Mouse (Mus musculus) kidney, embryonic 14.5 days (tissue): ENCODE measurements around the gene Ndufaf1. TPM values are rescaled to one million over a fixed set of nuclear protein-coding genes. Genes with fewer than 3 reads are reported as not detected.
"Not testable (repeated sequence)": the region's sequence is repeated elsewhere in the genome, so short reads cannot be mapped to it uniquely, and the experiment has no call there.

Source experiments
- ATAC-seq: fragments of 200-750 bp; cut with Nextera tagmentation; 2 replicates; pipeline ENCODE4 v1.8.0; 2017; ENCODE audit warnings: moderate number of reproducible peaks, mild to moderate bottlenecking, moderate TSS enrichment, moderate library complexity; ENCODE audit not compliant: low FRiP score, low TSS enrichment
- H3K27ac ChIP-seq: fragments of 300-500 bp; sonication (generic); 2 replicates; pipeline ENCODE4 v1.5.1; 2014; ENCODE audit warnings: low read depth, mild to moderate bottlenecking, low read length, moderate library complexity, mixed read lengths
- H3K27me3 ChIP-seq: fragments of 300-500 bp; sonication (generic); 2 replicates; pipeline ENCODE4 v1.6.1; 2014; ENCODE audit warnings: mild to moderate bottlenecking, low read length; ENCODE audit not compliant: control insufficient read depth, insufficient read depth
- H3K36me3 ChIP-seq: fragments of 300-500 bp; sonication (generic); 2 replicates; pipeline ENCODE4 v1.6.1; 2014; ENCODE audit warnings: low read length, mixed read lengths; ENCODE audit not compliant: control insufficient read depth, insufficient read depth
- H3K4me1 ChIP-seq: fragments of 300-500 bp; sonication (generic); 2 replicates; pipeline ENCODE4 v1.6.1; 2014; ENCODE audit warnings: low read length, mixed read lengths; ENCODE audit not compliant: control insufficient read depth, insufficient read depth
- H3K4me2 ChIP-seq: fragments of 300-500 bp; sonication (generic); replicated peaks from 2 replicates; pipeline ENCODE4 v1.6.1; 2014; ENCODE audit warnings: low read depth, mild to moderate bottlenecking, low read length
- H3K4me3 ChIP-seq: fragments of 300-500 bp; sonication (generic); 2 replicates; pipeline ENCODE4 v1.5.1; 2014; ENCODE audit warnings: mild to moderate bottlenecking, low read length
- H3K9ac ChIP-seq: fragments of 300-500 bp; sonication (generic); 2 replicates; pipeline ENCODE4 v1.6.1; 2014; ENCODE audit warnings: low read depth, mild to moderate bottlenecking, low read length, moderate library complexity
- H3K9me3 ChIP-seq: fragments of 300-500 bp; sonication (generic); 2 replicates; pipeline ENCODE4 v1.6.1; 2016; ENCODE audit warnings: low read length; ENCODE audit not compliant: control insufficient read depth
- WGBS: fragments of 180-500 bp; shearing (Covaris S2); extraction: QIAGEN DNeasy Blood & Tissue Kit; methylation state at CpG from one replicate; pipeline ENCODE4 v1.1.7; 2014; 5-methylcytosine and 5-hydroxymethylcytosine counted together
- polyA plus RNA-seq: library from polyadenylated mRNA; unstranded; fragments of >200 nt; fragmentation: Nextera tagmentation; extraction: Ambion mirVana; gene quantifications from 2 replicates; pipeline ENCODE4 v1.2.1, GENCODE M21; 2014

Gene Ndufaf1
- polyA plus RNA-seq, 1 experiment from 2014 or later = 45.4 TPM

DNA sequence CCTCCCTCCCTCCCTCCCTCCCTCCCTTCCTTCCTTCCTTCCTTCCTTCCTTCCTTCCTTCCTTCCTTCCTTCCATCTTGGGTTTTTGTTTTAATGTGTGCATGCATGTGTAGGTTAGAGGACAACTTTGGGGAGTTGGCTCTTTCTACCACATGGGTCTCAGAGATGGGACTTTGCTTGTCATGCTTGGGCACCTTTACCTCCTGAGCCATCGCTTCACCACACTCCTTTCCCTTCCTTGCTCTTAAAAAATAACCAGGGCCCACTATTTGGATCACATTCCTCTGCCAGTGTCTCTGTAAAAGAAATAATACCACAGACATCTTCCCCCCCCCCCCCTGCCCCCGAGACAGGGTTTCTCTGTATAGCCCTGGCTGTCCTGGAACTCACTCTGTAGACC, 21.1 kb upstream of the Ndufaf1 start:
- H3K27ac ChIP-seq = no peak overlapping the region
- peaks cover 3% of the 10 kb centered on the region; the same call in 1 of the 2 replicates for H3K36me3 ChIP-seq
- WGBS = 85% methylated on average over 2 of the region's 2 CpGs

DNA sequence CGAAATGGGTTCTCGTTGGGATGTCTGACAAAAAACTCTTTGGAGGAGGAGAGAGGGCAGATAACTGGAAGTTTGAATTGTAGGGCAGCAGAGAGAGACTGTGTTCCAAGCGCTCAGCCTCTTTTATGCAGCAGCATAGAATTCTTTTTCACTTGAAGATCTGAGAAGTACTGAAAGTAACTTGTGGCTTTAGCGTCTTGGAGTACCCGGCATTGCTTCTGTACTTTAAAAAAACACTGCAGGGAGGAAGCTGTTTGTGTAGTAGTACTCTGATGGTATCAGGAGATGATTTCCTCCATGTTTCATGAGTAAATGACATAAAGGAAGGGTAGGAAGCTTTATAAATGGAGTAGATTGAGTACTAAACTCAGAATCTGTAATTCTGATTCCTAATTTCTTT, 13.2 kb upstream of the Ndufaf1 start:
- Histone ChIP-seq H3K9me3 (no peaks in the 10 kb centered on the region), H3K27me3 (no peaks in the 10 kb centered on the region; the same call in 1 of the 2 replicates), H3K4me3 (peak overlapping the region; percentile 78), H3K27ac (no peak overlapping the region), H3K4me1 (no peaks in the 10 kb centered on the region), H3K36me3 (peaks cover 3% of the 10 kb centered on the region; the same call in 1 of the 2 replicates), H3K9ac (peak overlapping the region; percentile 89), H3K4me2 (peak overlapping the region; percentile 75)
- ATAC-seq = no peak
- WGBS = 2% methylated on average over 5 of the region's 5 CpGs

More for the DNA sequence above, 21.1 kb upstream of the Ndufaf1 start:
- no peak overlapping the region for H3K4me3 ChIP-seq
- H3K9me3 ChIP-seq = no peaks in the 10 kb centered on the region
- no peaks in the 10 kb centered on the region for H3K27me3 ChIP-seq
- no peaks in the 10 kb centered on the region for H3K4me1 ChIP-seq
- no peak overlapping the region for H3K4me2 ChIP-seq
- no peak for ATAC-seq
- no peak overlapping the region for H3K9ac ChIP-seq

DNA sequence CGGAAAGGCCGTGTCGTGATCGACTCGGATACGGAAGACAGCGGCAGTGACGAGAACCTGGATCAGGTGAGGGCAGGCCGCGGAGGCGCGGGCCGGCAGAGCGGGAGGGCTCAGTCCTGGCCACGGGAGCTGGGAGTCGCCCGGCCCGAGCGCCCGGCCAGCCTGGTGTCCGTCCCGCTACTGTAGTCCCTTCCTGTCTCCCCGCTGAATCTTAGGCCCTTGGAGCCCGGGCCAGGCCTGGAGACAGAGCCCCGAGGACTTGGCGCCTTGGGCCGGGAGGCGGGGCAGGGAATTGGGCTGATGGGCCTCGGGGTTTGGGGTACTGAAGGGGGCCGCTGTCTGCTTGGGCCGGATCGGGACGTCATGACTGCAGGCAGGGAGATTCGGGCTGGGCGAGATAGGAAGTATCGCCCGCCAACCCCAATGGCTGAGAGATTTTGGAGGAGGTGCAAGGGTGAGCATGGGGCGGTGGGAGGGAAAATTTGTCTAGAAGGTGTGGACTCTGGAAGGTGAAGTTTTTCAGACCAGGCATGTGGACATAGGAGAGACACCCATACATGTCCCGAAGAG, 12.7 kb upstream of the Ndufaf1 start:
- Histone ChIP-seq H3K27ac (peak overlapping the region; percentile 20; the same call in 1 of the 2 replicates), H3K4me1 (no peaks in the 10 kb centered on the region), H3K9me3 (no peaks in the 10 kb centered on the region), H3K4me2 (peak overlapping the region; percentile 75), H3K27me3 (no peaks in the 10 kb centered on the region; the same call in 1 of the 2 replicates), H3K9ac (peak overlapping the region; percentile 89), H3K36me3 (peaks cover 3% of the 10 kb centered on the region; the same call in 1 of the 2 replicates), H3K4me3 (peak overlapping the region; percentile 78)
- under 1% methylated on average over 26 of the region's 39 CpGs for WGBS
- peak; percentile 87 for ATAC-seq

DNA sequence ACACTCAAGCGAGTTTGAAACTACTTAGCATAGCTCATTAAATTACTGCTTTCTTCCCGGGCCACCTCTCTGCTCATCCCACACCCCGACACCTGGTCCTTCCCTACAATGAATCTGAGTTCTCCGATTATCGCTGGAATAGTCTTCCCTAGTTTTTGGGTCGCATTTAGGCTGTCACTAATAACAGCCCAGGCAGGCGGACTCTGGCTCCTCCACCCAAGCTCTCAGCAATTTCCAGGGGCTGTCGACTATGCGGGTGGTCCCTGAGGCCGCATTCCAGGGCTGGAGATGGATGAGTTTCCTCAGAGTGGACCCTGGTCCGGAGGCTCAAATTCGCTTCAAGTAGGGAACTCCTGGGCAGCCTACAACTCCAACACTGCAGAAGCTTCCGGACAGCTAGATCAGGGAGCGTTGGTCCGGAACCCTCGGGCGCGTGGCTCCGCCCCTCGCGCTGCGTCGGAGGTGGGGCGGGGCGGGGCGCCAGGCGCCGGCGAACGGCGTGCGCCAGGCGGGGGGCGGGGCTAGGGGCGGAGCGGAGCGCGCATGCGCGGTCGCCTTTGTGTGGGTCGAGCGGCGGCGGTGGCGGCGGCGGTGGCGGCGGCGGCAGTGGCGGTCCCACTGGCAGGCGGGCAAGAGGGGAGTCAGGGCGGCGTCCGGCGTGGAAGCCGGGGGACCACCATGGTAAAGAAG, 12.0 kb upstream of the Ndufaf1 start, which contains the start of gene Rtf1:
Gene Rtf1 (plus strand): TSS at position 544 of the 690 bp plus-strand sequence.
- H3K9ac ChIP-seq = peak within 1 kb of the TSS; percentile 89
- H3K9me3 ChIP-seq = no peaks in the 10 kb centered on the region
- H3K4me3 ChIP-seq = peak within 1 kb of the TSS; percentile 78
- H3K27me3 ChIP-seq = no peaks in the 10 kb centered on the region; the same call in 1 of the 2 replicates
- WGBS = under 1% methylated on average over 55 of the region's 58 CpGs
- ATAC-seq = peak; percentile 98
- no peaks in the 10 kb centered on the region for H3K4me1 ChIP-seq
- peak within 1 kb of the TSS; percentile 85 for H3K4me2 ChIP-seq
- peaks cover 1% of the 10 kb centered on the region; the same call in 1 of the 2 replicates for H3K36me3 ChIP-seq
- peak within 1 kb of the TSS; percentile 80 for H3K27ac ChIP-seq

DNA sequence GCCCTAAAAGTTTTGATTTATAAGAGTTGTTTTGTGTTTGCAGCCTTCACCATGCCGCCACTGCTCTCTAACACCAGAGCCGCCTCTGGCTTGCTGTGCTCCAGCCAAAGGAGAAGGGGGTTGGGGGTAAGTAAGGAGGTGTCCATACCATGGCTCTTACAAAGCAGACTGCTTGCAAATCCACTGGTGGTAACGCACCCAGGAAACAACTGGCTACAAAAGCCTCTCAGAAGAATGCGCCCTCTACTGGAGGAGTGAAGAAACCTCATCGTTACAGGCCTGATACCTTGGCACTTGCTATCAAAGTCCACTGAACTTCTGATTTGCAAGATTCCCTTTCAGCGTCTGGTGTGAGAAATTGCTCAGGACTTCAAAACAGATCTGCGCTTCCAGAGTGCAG, 6.4 kb upstream of the Ndufaf1 start:
- no peaks in the 10 kb centered on the region for H3K9me3 ChIP-seq
- H3K27ac ChIP-seq = no peak overlapping the region
- no peak overlapping the region for H3K4me3 ChIP-seq
- ATAC-seq = no peak
- no peaks in the 10 kb centered on the region for H3K4me1 ChIP-seq
- H3K27me3 ChIP-seq = no peaks in the 10 kb centered on the region; the same call in 1 of the 2 replicates
- no peaks in the 10 kb centered on the region for H3K36me3 ChIP-seq
- no peak overlapping the region for H3K9ac ChIP-seq
- WGBS = 21% methylated on average over 7 of the region's 7 CpGs
- no peak overlapping the region for H3K4me2 ChIP-seq

DNA sequence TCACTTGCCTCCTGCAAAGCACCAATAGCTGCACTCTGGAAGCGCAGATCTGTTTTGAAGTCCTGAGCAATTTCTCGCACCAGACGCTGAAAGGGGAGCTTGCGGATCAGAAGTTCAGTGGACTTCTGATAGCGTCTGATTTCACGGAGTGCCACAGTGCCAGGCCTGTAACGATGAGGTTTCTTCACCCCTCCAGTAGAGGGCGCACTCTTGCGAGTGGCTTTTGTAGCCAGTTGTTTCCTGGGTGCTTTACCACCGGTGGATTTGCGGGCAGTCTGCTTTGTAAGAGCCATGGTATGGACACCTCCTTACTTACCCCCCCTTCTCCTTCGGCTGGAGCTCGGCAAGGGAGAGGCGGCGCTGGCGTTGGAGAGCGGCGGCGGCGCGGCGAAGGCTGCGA, 3.1 kb upstream of the Ndufaf1 start:
- not testable (repeated sequence) for H3K4me2 ChIP-seq, H3K4me3 ChIP-seq, H3K4me1 ChIP-seq, H3K36me3 ChIP-seq, H3K9me3 ChIP-seq, H3K9ac ChIP-seq, H3K27me3 ChIP-seq, H3K27ac ChIP-seq, ATAC-seq
- WGBS = 74% methylated on average over 19 of the region's 23 CpGs

DNA sequence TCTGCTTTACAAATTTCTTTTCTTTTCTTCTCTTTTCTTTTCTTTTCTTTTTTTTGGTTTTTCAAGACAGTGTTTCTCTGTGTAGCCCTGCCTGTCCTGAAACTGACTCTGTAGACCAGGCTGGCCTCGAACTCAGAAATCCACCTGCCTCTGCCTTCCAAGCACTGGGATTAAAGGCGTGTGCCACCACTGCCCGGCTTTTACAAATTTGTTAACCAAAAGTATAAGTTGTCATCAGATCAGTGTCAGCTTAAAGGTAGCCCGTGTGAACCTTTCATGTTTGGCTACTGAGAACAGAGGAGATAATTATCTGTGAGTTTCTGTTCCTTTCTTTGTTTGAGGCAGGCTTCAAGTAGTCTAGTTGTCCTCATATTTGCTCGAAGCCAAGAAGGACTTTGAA, 18.4 kb downstream of the Ndufaf1 start:
- 94% methylated on average over 5 of the region's 5 CpGs for WGBS
- H3K27me3 ChIP-seq = no peaks in the 10 kb centered on the region
- H3K9me3 ChIP-seq = no peaks in the 10 kb centered on the region
- no peak overlapping the region for H3K4me2 ChIP-seq
- H3K4me3 ChIP-seq = no peak overlapping the region
- H3K9ac ChIP-seq = no peak overlapping the region
- no peaks in the 10 kb centered on the region for H3K4me1 ChIP-seq
- no peak for ATAC-seq
- H3K27ac ChIP-seq = no peak overlapping the region
- peaks cover 87% of the 10 kb centered on the region for H3K36me3 ChIP-seq

DNA sequence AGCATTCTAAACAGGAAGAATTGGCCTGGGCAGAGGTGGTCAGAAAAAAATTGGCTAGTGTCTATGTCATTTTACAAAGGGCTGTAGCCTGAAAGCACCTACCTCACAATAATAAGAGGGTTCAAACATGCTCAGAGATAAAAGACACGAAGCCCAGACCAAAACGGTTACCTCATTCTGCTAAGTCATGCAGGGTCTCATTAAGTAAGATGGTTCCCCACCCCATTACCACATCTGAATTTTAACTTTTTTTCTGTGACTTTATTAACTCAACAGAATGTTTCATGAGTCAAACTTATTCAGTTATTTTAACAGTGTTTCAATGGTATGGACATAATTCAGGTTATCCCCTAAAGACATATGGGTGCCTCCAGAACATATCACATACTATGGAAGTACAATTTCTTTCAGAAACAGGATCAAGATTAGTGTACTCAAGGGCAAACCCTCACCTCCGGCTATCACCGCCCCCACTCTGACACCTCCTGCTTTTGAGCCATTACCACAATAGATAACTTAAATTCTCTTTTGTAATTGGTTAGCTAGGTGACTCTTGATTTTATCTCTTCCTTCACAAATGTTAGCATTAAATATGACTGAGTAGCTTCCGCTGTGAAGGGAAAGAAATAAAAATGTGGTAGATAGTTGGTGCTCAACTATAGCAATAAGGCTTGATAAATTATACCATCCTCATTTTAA, 21.3 kb downstream of the Ndufaf1 start:
- Histone ChIP-seq H3K36me3 (peaks cover 88% of the 10 kb centered on the region), H3K4me1 (no peaks in the 10 kb centered on the region), H3K27ac (no peak overlapping the region), H3K9ac (no peak overlapping the region), H3K9me3 (no peaks in the 10 kb centered on the region), H3K27me3 (no peaks in the 10 kb centered on the region), H3K4me3 (no peak overlapping the region), H3K4me2 (no peak overlapping the region)
- ATAC-seq = no peak
- WGBS = 96% methylated on average over 5 of the region's 5 CpGs

DNA sequence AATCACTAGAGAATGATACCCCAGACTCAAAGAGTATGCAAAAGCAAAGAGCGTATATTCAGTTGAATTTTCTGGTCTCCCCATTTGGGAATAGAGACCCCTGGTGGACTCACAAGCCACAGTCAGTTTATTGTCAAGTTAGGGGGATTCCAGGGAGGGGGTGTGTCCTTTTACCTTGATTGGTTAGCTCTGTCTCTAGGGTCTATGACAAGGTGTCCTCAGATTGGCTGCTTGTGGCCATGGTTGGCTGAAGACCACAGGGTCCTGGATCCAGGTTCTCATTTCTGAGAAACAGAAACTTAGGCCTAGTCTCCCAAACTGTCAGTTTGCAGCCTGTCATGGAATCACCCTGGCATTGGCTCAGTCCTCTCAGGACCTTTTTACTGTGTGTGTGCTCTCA, 25.8 kb downstream of the Ndufaf1 start:
- no peaks in the 10 kb centered on the region for H3K27me3 ChIP-seq
- no peak for ATAC-seq
- peaks cover 96% of the 10 kb centered on the region for H3K36me3 ChIP-seq
- H3K27ac ChIP-seq = no peak overlapping the region
- no peak overlapping the region for H3K4me2 ChIP-seq
- WGBS = 83% methylated on average over 1 of the region's 1 CpGs
- H3K9ac ChIP-seq = no peak overlapping the region
- H3K9me3 ChIP-seq = no peaks in the 10 kb centered on the region
- H3K4me1 ChIP-seq = no peaks in the 10 kb centered on the region
- H3K4me3 ChIP-seq = no peak overlapping the region
